Mouse (Mus musculus): ENCODE measurements at regions not wholly inside any gene's neighbourhood (a gene's known extent, or its start where the extent isn't known, plus 50 kb on each side); places are given as distances from the start of the nearest gene placed in this dataset.

- Histone ChIP-seq H3K36me3 (ENCODE audit: insufficient read depth, low read length) (no peaks in the 10 kb centered on the region), H3K4me1 (ENCODE audit: insufficient read depth, low read depth, low read length) (no peaks in the 10 kb centered on the region; the same call in 1 of the 2 replicates), H3K4me2 (replicated peaks; ENCODE audit: low read depth, low read length) (no peak overlapping the region), H3K27ac (ENCODE audit: low read length) (no peak overlapping the region), H3K4me3 (ENCODE audit: low read depth, low read length) (no peak overlapping the region), H3K9me3 (ENCODE audit: low read length) (no peaks in the 10 kb centered on the region), H3K27me3 (replicated peaks; ENCODE audit: insufficient read depth, low read length) (no peaks in the 10 kb centered on the region), H3K9ac (replicated peaks; ENCODE audit: low read depth) (no peak overlapping the region)
- DNase-seq (ENCODE audit: low spot score) = no peak
- TF ChIP-seq CTCF (IDR thresholded peaks at IDR 0.05) = no peak
- TF ChIP-seq EP300 (IDR thresholded peaks at IDR 0.05) = no peak
- no peak for ATAC-seq
- WGBS = 52% methylated on average over 7 of the region's 7 CpGs
These were observed 228.4 kb upstream of the Srek1ip1 start for GRCm38 (mm10) chr13:104563889-104564288.

GRCm38 (mm10) chr13:104569765-104570164 is 222.5 kb upstream of the Srek1ip1 start:
- TF ChIP-seq EP300 (IDR thresholded peaks at IDR 0.05) = peak; percentile 61
- no peak for TF ChIP-seq CTCF (IDR thresholded peaks at IDR 0.05)
- Histone ChIP-seq H3K27me3 (replicated peaks; ENCODE audit: insufficient read depth, low read length) (no peaks in the 10 kb centered on the region), H3K9ac (replicated peaks; ENCODE audit: low read depth) (no peak overlapping the region), H3K4me2 (replicated peaks; ENCODE audit: low read depth, low read length) (no peak overlapping the region), H3K4me3 (ENCODE audit: low read depth, low read length) (no peak overlapping the region), H3K9me3 (ENCODE audit: low read length) (no peaks in the 10 kb centered on the region), H3K4me1 (ENCODE audit: insufficient read depth, low read depth, low read length) (peaks cover 6% of the 10 kb centered on the region; the same call in 1 of the 2 replicates), H3K27ac (ENCODE audit: low read length) (no peak overlapping the region), H3K36me3 (ENCODE audit: insufficient read depth, low read length) (no peaks in the 10 kb centered on the region)
- peak; percentile 59 for DNase-seq (ENCODE audit: low spot score)
- 19% methylated on average over 6 of the region's 6 CpGs for WGBS
- ATAC-seq = peak; percentile 65

GRCm38 (mm10) chr13:104572236-104572635 is 220.0 kb upstream of the Srek1ip1 start:
- Histone ChIP-seq H3K4me1 (ENCODE audit: insufficient read depth, low read depth, low read length) (peaks cover 6% of the 10 kb centered on the region; the same call in 1 of the 2 replicates), H3K4me2 (replicated peaks; ENCODE audit: low read depth, low read length) (no peak overlapping the region), H3K9me3 (ENCODE audit: low read length) (no peaks in the 10 kb centered on the region), H3K4me3 (ENCODE audit: low read depth, low read length) (no peak overlapping the region), H3K36me3 (ENCODE audit: insufficient read depth, low read length) (no peaks in the 10 kb centered on the region), H3K27me3 (replicated peaks; ENCODE audit: insufficient read depth, low read length) (no peaks in the 10 kb centered on the region), H3K27ac (ENCODE audit: low read length) (no peak overlapping the region), H3K9ac (replicated peaks; ENCODE audit: low read depth) (no peak overlapping the region)
- 68% methylated on average over 10 of the region's 10 CpGs for WGBS
- no peak for TF ChIP-seq EP300 (IDR thresholded peaks at IDR 0.05)
- no peak for TF ChIP-seq CTCF (IDR thresholded peaks at IDR 0.05)
- no peak for DNase-seq (ENCODE audit: low spot score)
- ATAC-seq = no peak

- WGBS = 71% methylated on average over 5 of the region's 5 CpGs
- H3K27ac ChIP-seq (ENCODE audit: low read length) = no peak overlapping the region
These were observed 217.9 kb upstream of the Srek1ip1 start for GRCm38 (mm10) chr13:104574396-104574795.

GRCm38 (mm10) chr13:104576188-104576789 is 216.0 kb upstream of the Srek1ip1 start:
- Histone ChIP-seq H3K27me3 (replicated peaks; ENCODE audit: insufficient read depth, low read length) (no peaks in the 10 kb centered on the region), H3K4me2 (replicated peaks; ENCODE audit: low read depth, low read length) (no peak overlapping the region), H3K4me3 (ENCODE audit: low read depth, low read length) (no peak overlapping the region), H3K4me1 (ENCODE audit: insufficient read depth, low read depth, low read length) (no peaks in the 10 kb centered on the region), H3K9me3 (ENCODE audit: low read length) (no peaks in the 10 kb centered on the region), H3K27ac (ENCODE audit: low read length) (no peak overlapping the region), H3K9ac (replicated peaks; ENCODE audit: low read depth) (no peak overlapping the region), H3K36me3 (ENCODE audit: insufficient read depth, low read length) (no peaks in the 10 kb centered on the region)
- no peak for TF ChIP-seq CTCF (IDR thresholded peaks at IDR 0.05)
- no peak for TF ChIP-seq EP300 (IDR thresholded peaks at IDR 0.05)
- DNase-seq (ENCODE audit: low spot score) (no peak), ATAC-seq (no peak)
- WGBS = 73% methylated on average over 10 of the region's 10 CpGs

More at GRCm38 (mm10) chr13:104574396-104574795, 217.9 kb upstream of the Srek1ip1 start:
- Histone ChIP-seq H3K4me3 (ENCODE audit: low read depth, low read length) (no peak overlapping the region), H3K36me3 (ENCODE audit: insufficient read depth, low read length) (no peaks in the 10 kb centered on the region), H3K9ac (replicated peaks; ENCODE audit: low read depth) (no peak overlapping the region), H3K4me2 (replicated peaks; ENCODE audit: low read depth, low read length) (no peak overlapping the region), H3K27me3 (replicated peaks; ENCODE audit: insufficient read depth, low read length) (no peaks in the 10 kb centered on the region), H3K4me1 (ENCODE audit: insufficient read depth, low read depth, low read length) (0 out of 2 replicates have a peak, but pooled peaks cover 6% of the 10 kb centered on the region), H3K9me3 (ENCODE audit: low read length) (no peaks in the 10 kb centered on the region)
- ATAC-seq (no peak), DNase-seq (ENCODE audit: low spot score) (no peak)
- TF ChIP-seq EP300 (IDR thresholded peaks at IDR 0.05) = no peak
- TF ChIP-seq CTCF (IDR thresholded peaks at IDR 0.05) = no peak

GRCm38 (mm10) chr13:104577856-104578255 is 214.4 kb upstream of the Srek1ip1 start:
- H3K9me3 ChIP-seq (ENCODE audit: low read length) = no peaks in the 10 kb centered on the region
- H3K9ac ChIP-seq (replicated peaks; ENCODE audit: low read depth) = no peak overlapping the region
- H3K27ac ChIP-seq (ENCODE audit: low read length) = no peak overlapping the region
- H3K27me3 ChIP-seq (replicated peaks; ENCODE audit: insufficient read depth, low read length) = no peaks in the 10 kb centered on the region
- no peaks in the 10 kb centered on the region for H3K4me1 ChIP-seq (ENCODE audit: insufficient read depth, low read depth, low read length)
- H3K36me3 ChIP-seq (ENCODE audit: insufficient read depth, low read length) = no peaks in the 10 kb centered on the region
- ATAC-seq = no peak
- DNase-seq (ENCODE audit: low spot score) = no peak
- TF ChIP-seq CTCF (IDR thresholded peaks at IDR 0.05) = no peak
- WGBS = 74% methylated on average over 11 of the region's 11 CpGs
- no peak overlapping the region for H3K4me3 ChIP-seq (ENCODE audit: low read depth, low read length)
- H3K4me2 ChIP-seq (replicated peaks; ENCODE audit: low read depth, low read length) = no peak overlapping the region
